Mouse (Mus musculus) C2C12 (cell line): ENCODE data around the gene Slc26a1.

ENCODE experiments used
- CTCF ChIP-seq: IDR thresholded peaks from one replicate; pipeline ENCODE4 v1.5.1; 2011; ENCODE audit not compliant: control insufficient read depth, insufficient read depth, insufficient read length
- MAX ChIP-seq: IDR thresholded peaks from one replicate; pipeline ENCODE4 v1.6.1; 2011; ENCODE audit warnings: mild to moderate bottlenecking, control low read depth
- MYOD1 ChIP-seq: IDR thresholded peaks from one replicate; pipeline ENCODE4 v1.6.1; 2011; ENCODE audit warnings: low read depth; ENCODE audit not compliant: control insufficient read depth, insufficient read length

DNA sequence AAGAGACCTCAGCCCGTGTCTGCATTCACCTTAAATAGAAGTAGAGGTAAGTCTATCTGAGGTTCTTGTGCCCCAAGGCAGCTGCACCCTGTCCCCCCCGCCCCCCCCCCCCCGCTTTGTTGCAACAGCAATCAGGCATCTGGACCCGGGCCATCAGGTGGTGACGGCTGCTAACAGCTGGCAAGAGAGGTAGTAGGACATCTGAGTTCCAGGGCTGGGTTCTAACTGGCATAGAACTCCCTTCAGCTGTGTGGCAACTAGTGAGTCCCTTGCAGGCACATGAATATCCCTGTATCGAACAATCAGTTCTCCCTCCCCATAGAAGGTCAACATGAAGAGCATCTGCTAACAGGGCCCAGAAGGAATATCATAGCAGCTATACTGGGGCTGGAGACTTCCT, 36.6 kb upstream of the Slc26a1 start:
- no peak for TF ChIP-seq CTCF
- TF ChIP-seq MAX = no peak
- no peak for TF ChIP-seq MYOD1
